Comparison of ENCODE assay signal across 8 mouse cellular contexts in genomic region chr11:69196766-69197165, GRCm38 (mm10). TPM values are rescaled to one million over a fixed set of nuclear protein-coding genes. Genes with fewer than 3 reads are reported as not detected.
DNase-seq lines count a peak whose midpoint lies in the region; ATAC-seq lines count a peak whose summit lies in the region.

No protein-coding gene starts in this region.

- peak overlapping the region; percentile 45 for H3K4me3 ChIP-seq in embryonic facial prominence, embryonic 10.5 days
- H3K4me3 ChIP-seq in intestine, embryonic 14.5 days (ENCODE audit: low read depth, low read length): no peak overlapping the region

- peaks cover 11% of the 10 kb centered on the region for H3K4me1 ChIP-seq in embryonic facial prominence, embryonic 10.5 days
- H3K4me1 ChIP-seq in intestine, embryonic 14.5 days (replicated peaks; ENCODE audit: control insufficient read depth, insufficient read depth, low read length): no peaks in the 10 kb centered on the region

- H3K27me3 ChIP-seq in embryonic facial prominence, embryonic 10.5 days (replicated peaks; ENCODE audit: low read depth, poor library complexity, severe bottlenecking): peaks cover 49% of the 10 kb centered on the region
- peaks cover 30% of the 10 kb centered on the region for H3K27me3 ChIP-seq in intestine, embryonic 14.5 days (replicated peaks; ENCODE audit: control insufficient read depth, insufficient read depth, low read length)

- no peaks in the 10 kb centered on the region for H3K9me3 ChIP-seq in embryonic facial prominence, embryonic 10.5 days
- H3K9me3 ChIP-seq in intestine, embryonic 14.5 days (ENCODE audit: control insufficient read depth, low read length): no peaks in the 10 kb centered on the region

- H3K36me3 ChIP-seq in embryonic facial prominence, embryonic 10.5 days (replicated peaks): no peaks in the 10 kb centered on the region
- no peaks in the 10 kb centered on the region for H3K36me3 ChIP-seq in intestine, embryonic 14.5 days (ENCODE audit: control insufficient read depth, insufficient read depth, low read length)

- ATAC-seq in intestine, embryonic 14.5 days (replicated peaks; ENCODE audit: low FRiP score, low TSS enrichment, low read depth): no peak

- peak; percentile 9 for DNase-seq in thymus, postnatal 14 days
- no peak for DNase-seq in thymus, postnatal 4 days
- DNase-seq in embryonic facial prominence, embryonic 10.5 days (ENCODE audit: low spot score): peak; percentile 14
- DNase-seq in intestine, embryonic 14.5 days (ENCODE audit: low spot score): no peak
- DNase-seq in retina, postnatal 1 day: peak; percentile 51
- no peak for DNase-seq in gastrocnemius, adult 18-20 months (ENCODE audit: low spot score)
- DNase-seq in spleen, adult 18-20 months: no peak
- DNase-seq in urinary bladder, postnatal 36 days (ENCODE audit: low spot score in 2 of 2): no peak

- H3K27ac ChIP-seq in embryonic facial prominence, embryonic 10.5 days (replicated peaks): no peak overlapping the region
- H3K27ac ChIP-seq in intestine, embryonic 14.5 days (ENCODE audit: low read depth): no peak overlapping the region

- WGBS in embryonic facial prominence, embryonic 10.5 days: 10% methylated on average over 5 of the region's 5 CpGs
- 10% methylated on average over 5 of the region's 5 CpGs for WGBS in intestine, embryonic 14.5 days

- H3K9ac ChIP-seq in intestine, embryonic 14.5 days (ENCODE audit: low read length): no peak overlapping the region

- H3K4me2 ChIP-seq in intestine, embryonic 14.5 days (ENCODE audit: low read length): peak overlapping the region; percentile 31

RNA-seq across cellular contexts. Expression of gene Alox8, which starts 0.9 kb away (rescaled TPM):
- polyA plus RNA-seq in embryonic facial prominence, embryonic 10.5 days (2016; fragmentation: Nextera tagmentation; extraction: Ambion mirVana): 0.09 and 0.13 TPM in 2 replicates
- polyA plus RNA-seq in intestine, embryonic 14.5 days (2014; fragmentation: Nextera tagmentation; extraction: Ambion mirVana): 0.13 and 0.15 TPM in 2 replicates
- total RNA-seq in gastrocnemius, adult 18-20 months (2021): not detected

RNA-seq across cellular contexts. Expression of gene Alox12b, which starts 40.0 kb away (rescaled TPM):
- 0.27 TPM in 1 of 2 replicates, not detected in the other for polyA plus RNA-seq in embryonic facial prominence, embryonic 10.5 days (2016; fragmentation: Nextera tagmentation; extraction: Ambion mirVana)
- 0.12 and 0.28 TPM in 2 replicates for polyA plus RNA-seq in intestine, embryonic 14.5 days (2014; fragmentation: Nextera tagmentation; extraction: Ambion mirVana)
- total RNA-seq in gastrocnemius, adult 18-20 months (2021): not detected

RNA-seq across cellular contexts. Expression of gene Gucy2e, which starts 40.1 kb away (rescaled TPM):
- not detected in 2 replicates for polyA plus RNA-seq in embryonic facial prominence, embryonic 10.5 days (2016; fragmentation: Nextera tagmentation; extraction: Ambion mirVana)
- polyA plus RNA-seq in intestine, embryonic 14.5 days (2014; fragmentation: Nextera tagmentation; extraction: Ambion mirVana): 0.01 TPM in 1 of 2 replicates, not detected in the other
- not detected for total RNA-seq in gastrocnemius, adult 18-20 months (2021)

Comparison
In these comparisons a context has a peak if more than half of its experiments do, and no peak if none do; other contexts are left out.
1. DNase-seq: peak in thymus, postnatal 14 days (single experiment), embryonic facial prominence, embryonic 10.5 days (single experiment) and retina, postnatal 1 day (single experiment); none in thymus, postnatal 4 days (single experiment), intestine, embryonic 14.5 days (single experiment), gastrocnemius, adult 18-20 months (single experiment), spleen, adult 18-20 months (0 of 2) and urinary bladder, postnatal 36 days (0 of 2).